Mouse (Mus musculus): ENCODE results near the gene Fam69b. TPM values are rescaled to one million over a fixed set of nuclear protein-coding genes. Genes with fewer than 3 reads are reported as not detected.

The Fam69b gene
- polyA plus RNA-seq, 1 experiment from 2014 or later, result 77.5 TPM

DNA sequence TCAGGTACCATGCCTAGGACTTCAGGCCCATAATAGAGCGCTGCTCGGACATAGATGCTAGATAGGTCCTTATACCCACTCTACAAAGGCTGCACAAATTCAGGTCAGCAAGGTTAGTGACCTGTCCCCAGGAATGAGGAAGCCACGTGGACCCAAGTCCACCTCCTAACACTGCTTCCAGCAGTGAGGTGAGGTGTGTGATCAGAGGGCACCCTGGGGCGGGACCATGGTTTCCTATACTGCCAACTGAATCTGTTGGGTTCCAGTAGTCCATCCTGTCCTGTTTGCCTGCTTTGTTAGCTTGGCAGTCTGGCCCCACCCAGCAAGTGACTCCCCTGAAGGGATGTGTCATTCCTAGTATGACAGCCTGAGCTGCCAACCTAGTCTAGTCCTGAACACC is 28.3 kb upstream of the Fam69b start:
- H3K4me3 ChIP-seq, result no peak overlapping the region
- H3K27me3 ChIP-seq, result peaks cover 29% of the 10 kb centered on the region
- 91% methylated on average over 4 of the region's 4 CpGs for WGBS
- peaks cover 14% of the 10 kb centered on the region for H3K4me1 ChIP-seq
- no peak overlapping the region for H3K9ac ChIP-seq (replicated peaks)
- H3K36me3 ChIP-seq, result no peaks in the 10 kb centered on the region
- H3K4me2 ChIP-seq (replicated peaks), result no peak overlapping the region
- no peak for ATAC-seq (ENCODE audit: low FRiP score, low read depth)
- no peaks in the 10 kb centered on the region for H3K9me3 ChIP-seq
- H3K27ac ChIP-seq (replicated peaks), result no peak overlapping the region

DNA sequence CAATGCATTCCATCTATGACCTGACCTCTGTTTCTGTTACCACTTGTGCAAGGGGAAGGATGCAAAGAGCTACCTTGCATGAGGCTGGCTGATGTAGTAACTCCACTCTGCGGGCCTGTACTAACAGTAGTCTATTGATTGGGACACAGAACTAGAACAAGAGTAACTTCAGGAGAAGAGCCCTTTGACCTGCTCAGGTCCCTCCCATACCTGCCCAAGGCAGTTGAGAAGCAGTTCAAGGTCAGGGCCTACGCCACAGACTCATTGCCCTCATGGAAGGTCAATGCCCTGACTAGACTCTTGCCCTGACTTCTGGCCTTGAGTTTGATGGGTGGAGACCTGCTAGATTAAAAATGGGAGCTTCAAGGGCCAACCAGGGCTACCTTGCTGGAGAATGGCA is 27.6 kb upstream of the Fam69b start:
- no peak for ATAC-seq (ENCODE audit: low FRiP score, low read depth)
- Histone ChIP-seq H3K9me3 (no peaks in the 10 kb centered on the region), H3K4me1 (peaks cover 14% of the 10 kb centered on the region), H3K27ac (replicated peaks) (no peak overlapping the region), H3K36me3 (no peaks in the 10 kb centered on the region), H3K27me3 (peaks cover 34% of the 10 kb centered on the region), H3K4me2 (replicated peaks) (no peak overlapping the region), H3K9ac (replicated peaks) (no peak overlapping the region), H3K4me3 (no peak overlapping the region)
- 92% methylated on average over 2 of the region's 2 CpGs for WGBS

DNA sequence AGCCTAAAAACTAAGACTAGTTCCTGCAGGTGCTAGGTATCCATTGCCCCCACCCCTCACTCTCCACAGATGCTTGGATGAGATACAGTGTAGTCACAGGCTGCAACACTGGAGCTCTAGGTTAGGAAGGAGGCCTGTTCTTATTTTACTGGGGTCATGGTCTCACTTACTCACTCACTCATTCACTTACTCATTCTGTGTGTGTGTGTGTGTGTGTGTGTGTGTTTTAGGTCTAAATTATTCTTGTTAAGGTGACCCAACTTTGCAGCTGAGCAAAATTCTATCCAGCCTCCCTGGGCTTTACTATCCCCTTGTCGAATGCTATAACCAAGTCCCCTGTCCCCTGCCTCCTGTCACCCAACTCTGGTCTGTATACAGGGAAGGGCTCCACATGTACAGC is 26.7 kb upstream of the Fam69b start:
- H3K4me2 ChIP-seq (replicated peaks), result no peak overlapping the region
- WGBS, result 93% methylated on average over 1 of the region's 1 CpGs
- peaks cover 44% of the 10 kb centered on the region for H3K27me3 ChIP-seq
- peaks cover 14% of the 10 kb centered on the region for H3K4me1 ChIP-seq
- H3K27ac ChIP-seq (replicated peaks), result no peak overlapping the region
- no peak for ATAC-seq (ENCODE audit: low FRiP score, low read depth)
- no peaks in the 10 kb centered on the region for H3K9me3 ChIP-seq
- H3K36me3 ChIP-seq, result no peaks in the 10 kb centered on the region
- no peak overlapping the region for H3K9ac ChIP-seq (replicated peaks)
- H3K4me3 ChIP-seq, result no peak overlapping the region

DNA sequence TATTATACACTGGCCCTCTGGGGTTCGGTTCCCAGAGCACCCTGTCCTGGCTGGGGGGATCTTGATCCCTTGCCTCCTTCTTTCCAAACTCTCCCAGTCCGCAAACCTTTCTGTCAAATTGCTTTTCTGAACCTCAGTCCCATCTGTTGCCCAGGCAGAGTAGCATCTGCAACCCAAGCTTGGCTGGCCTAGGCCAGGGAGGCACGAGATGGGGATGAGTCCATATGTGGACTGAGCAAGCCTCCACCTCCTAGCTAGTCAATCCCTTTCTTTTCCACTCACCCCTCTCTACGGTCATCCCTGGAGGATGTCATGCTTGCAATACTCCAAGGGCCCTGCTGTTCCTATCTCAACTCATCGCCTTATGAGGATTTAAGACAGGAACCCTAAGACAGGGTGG is 25.6 kb upstream of the Fam69b start:
- no peaks in the 10 kb centered on the region for H3K36me3 ChIP-seq
- peaks cover 44% of the 10 kb centered on the region for H3K27me3 ChIP-seq
- no peak overlapping the region for H3K4me2 ChIP-seq (replicated peaks)
- H3K27ac ChIP-seq (replicated peaks), result no peak overlapping the region
- no peak for ATAC-seq (ENCODE audit: low FRiP score, low read depth)
- no peak overlapping the region for H3K9ac ChIP-seq (replicated peaks)
- peaks cover 14% of the 10 kb centered on the region for H3K4me1 ChIP-seq
- no peaks in the 10 kb centered on the region for H3K9me3 ChIP-seq
- 87% methylated on average over 5 of the region's 5 CpGs for WGBS
- H3K4me3 ChIP-seq, result no peak overlapping the region

DNA sequence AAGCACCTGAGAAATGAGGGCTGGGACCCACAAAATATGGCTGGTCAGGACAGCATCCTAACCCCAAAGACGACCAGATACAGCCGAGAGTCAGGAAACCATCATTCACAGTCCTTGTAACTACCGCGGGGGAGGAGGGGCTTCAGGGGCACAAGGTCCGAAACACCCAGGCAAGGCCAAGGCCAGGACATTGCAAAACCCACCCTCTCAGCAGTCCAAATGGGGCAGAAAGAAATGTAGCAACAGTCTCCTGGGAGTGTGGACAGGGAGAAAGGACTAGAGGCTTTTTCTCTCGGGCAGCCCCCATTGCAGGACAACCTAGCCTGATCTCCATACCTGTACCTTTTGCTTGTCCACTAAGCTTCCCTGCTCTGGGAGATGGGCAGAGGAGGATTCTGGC is 25.1 kb upstream of the Fam69b start:
- Histone ChIP-seq H3K4me1 (peaks cover 14% of the 10 kb centered on the region), H3K36me3 (no peaks in the 10 kb centered on the region), H3K9me3 (no peaks in the 10 kb centered on the region), H3K4me2 (replicated peaks) (peak overlapping the region; percentile 64), H3K9ac (replicated peaks) (0 out of 2 replicates have a peak overlapping the region, but pooled peaks have one; percentile 56), H3K27me3 (peaks cover 46% of the 10 kb centered on the region), H3K27ac (replicated peaks) (no peak overlapping the region), H3K4me3 (peak overlapping the region; percentile 55)
- no peak for ATAC-seq (ENCODE audit: low FRiP score, low read depth)
- WGBS, result 31% methylated on average over 6 of the region's 6 CpGs

DNA sequence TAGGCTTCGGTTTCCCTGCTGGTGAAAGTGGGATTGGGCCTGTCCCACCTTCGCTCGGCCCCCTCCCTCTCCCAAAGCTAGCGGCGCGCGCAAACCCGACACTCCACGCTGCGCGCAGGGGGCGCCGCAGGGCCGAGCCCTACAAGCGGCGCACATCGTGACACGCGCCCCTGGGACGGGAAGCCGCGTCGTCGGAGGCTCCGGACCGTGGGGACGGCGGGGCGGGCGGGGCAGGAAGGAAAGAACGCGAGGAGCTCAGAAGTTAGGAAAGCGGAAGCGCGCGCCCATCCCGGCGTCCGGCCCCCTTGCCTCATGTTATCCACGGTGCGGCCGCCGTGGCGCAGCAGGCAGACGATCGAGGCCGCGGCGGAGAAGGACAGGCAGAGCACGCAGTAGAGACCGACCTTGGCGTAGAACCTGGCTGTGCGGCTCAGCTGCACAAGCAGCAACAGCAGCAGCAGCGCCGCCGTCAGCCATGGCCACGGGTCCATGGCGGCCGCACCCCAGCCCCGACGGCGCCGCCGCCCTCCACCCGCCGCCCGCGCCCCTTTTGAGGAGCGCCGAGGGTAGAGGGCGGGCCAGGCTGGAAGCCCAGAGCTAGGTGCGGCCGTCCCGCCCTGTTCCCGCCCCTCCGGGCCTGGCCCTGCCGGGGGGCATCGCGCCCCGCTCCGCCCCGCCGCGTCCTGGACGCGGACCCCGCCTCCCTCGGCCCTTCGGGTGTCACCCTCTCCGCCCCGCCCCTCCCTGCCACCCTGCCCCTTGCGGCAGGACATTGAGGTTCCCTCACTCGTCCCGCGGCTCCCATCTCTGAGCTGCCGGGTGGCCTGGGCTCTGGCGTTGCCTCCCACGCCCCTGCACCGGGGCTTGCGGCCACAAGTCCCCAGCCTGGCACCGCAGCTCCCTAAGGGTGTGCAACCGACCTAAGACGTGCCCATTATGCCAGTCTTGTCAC is 24.3 kb upstream of the Fam69b start, which contains the start of gene Agpat2:
Gene Agpat2, minus strand, starts transcription at position 698 of the 952 bp plus-strand sequence.
- H3K4me1 ChIP-seq, result peaks cover 14% of the 10 kb centered on the region
- under 1% methylated on average over 72 of the region's 103 CpGs for WGBS

DNA sequence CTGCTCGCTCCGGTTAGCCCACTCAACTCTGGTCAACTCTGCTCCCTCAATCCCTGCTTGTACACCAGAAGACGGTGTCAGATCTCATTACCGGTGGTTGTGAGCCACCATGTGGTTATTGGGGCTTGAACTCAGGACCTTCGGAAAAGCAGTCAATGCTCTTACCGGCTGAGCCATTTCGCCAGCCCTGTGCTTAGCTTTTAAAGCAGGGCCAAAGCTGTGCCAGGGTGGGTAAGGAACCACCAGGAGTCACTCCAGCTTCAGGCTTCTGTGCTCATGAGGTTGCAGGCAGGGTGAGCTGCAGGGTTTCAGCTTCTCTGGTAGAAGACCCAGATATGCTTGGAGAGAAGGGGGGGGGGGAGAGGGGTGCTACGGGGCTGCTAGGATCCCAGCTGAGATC is 22.9 kb upstream of the Fam69b start:
- ATAC-seq (ENCODE audit: low FRiP score, low read depth), result no peak
- Histone ChIP-seq H3K4me2 (replicated peaks) (no peak overlapping the region), H3K4me1 (peaks cover 14% of the 10 kb centered on the region), H3K27ac (replicated peaks) (no peak overlapping the region), H3K9me3 (no peaks in the 10 kb centered on the region), H3K27me3 (peaks cover 53% of the 10 kb centered on the region), H3K9ac (replicated peaks) (no peak overlapping the region), H3K36me3 (no peaks in the 10 kb centered on the region), H3K4me3 (no peak overlapping the region)
- 85% methylated on average over 8 of the region's 8 CpGs for WGBS

More for the DNA sequence above, 24.3 kb upstream of the Fam69b start, which contains the start of gene Agpat2:
- H3K9me3 ChIP-seq, result no peaks in the 10 kb centered on the region
- H3K4me3 ChIP-seq, result peak within 1 kb of the TSS; percentile 55
- 0 out of 2 replicates have a peak within 1 kb of the TSS, but pooled peaks have one; percentile 5 for H3K27ac ChIP-seq (replicated peaks)
- H3K4me2 ChIP-seq (replicated peaks), result peak within 1 kb of the TSS; percentile 64
- H3K27me3 ChIP-seq, result peaks cover 46% of the 10 kb centered on the region
- H3K9ac ChIP-seq (replicated peaks), result peak within 1 kb of the TSS; percentile 56
- H3K36me3 ChIP-seq, result no peaks in the 10 kb centered on the region
- ATAC-seq (ENCODE audit: low FRiP score, low read depth), result peak; percentile 71; the same call in 1 of the 2 replicates

DNA sequence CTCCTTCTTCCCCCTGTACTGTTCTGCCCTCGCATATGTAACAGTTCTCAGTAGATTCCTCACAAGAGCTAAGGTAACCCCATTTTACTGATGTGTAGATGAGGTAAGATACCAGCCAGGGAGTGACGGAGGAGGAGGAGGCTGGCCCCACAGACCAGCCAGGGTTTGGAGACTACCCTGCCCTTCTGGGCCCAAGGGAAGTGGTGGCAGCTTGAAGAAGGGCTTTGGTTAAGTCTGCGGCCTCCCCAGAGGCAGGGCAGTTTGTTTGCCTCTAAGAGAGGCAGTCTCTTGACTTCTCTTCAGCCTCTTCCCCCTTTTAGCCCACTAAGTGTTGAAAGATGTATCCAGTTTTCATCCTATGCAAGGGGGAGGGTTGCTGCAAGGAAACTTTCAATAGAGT is 21.7 kb upstream of the Fam69b start:
- H3K9ac ChIP-seq (replicated peaks), result no peak overlapping the region
- ATAC-seq (ENCODE audit: low FRiP score, low read depth), result no peak
- WGBS, result 91% methylated on average over 3 of the region's 3 CpGs
- peaks cover 53% of the 10 kb centered on the region for H3K27me3 ChIP-seq
- no peaks in the 10 kb centered on the region for H3K36me3 ChIP-seq
- H3K4me3 ChIP-seq, result no peak overlapping the region
- H3K4me1 ChIP-seq, result peaks cover 14% of the 10 kb centered on the region
- H3K27ac ChIP-seq (replicated peaks), result no peak overlapping the region
- no peaks in the 10 kb centered on the region for H3K9me3 ChIP-seq
- no peak overlapping the region for H3K4me2 ChIP-seq (replicated peaks)

DNA sequence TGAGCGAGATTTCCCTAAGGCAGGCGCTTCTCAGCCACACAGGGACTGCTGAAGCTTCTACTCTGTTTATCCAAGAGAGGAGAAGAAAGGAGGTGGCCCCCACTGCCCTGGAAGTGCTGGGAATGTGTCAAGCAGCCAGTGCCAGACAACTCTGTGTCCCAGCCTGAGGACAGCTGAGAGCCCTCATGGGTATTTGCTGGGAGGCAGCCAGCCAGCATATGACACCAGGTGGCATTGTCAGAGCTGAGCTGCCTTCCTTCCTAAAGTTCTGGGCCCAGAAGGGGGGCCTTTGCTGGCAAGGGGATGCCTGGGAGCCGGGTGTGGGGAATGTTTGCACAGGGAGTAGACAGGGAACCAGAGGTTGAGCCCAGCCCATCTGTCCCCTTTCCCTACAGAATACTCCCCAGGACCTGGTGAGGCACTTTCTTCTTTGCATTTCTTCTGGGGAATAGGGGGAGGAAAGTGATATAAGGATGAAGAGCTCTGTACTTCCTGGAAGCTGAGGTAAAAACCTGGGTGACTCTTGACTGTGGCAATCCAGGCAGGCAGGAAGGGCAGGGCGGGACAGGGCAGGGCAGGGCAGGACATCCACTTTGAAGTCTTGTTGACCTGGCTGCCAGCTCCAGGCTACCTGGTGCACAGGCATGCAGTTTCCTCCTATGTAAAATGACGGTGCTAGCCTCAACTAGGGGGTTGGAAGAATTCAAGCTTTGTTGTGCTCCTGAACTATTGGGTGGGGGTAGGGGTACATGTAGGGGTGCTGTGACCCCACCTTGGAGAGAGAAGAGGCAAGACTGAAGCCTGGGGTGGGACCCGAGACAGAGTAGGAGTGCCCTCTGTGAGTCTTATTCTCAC is 21.0 kb upstream of the Fam69b start:
- H3K27me3 ChIP-seq, result peaks cover 53% of the 10 kb centered on the region
- H3K4me1 ChIP-seq, result peaks cover 14% of the 10 kb centered on the region
- ATAC-seq (ENCODE audit: low FRiP score, low read depth), result no peak
- H3K9me3 ChIP-seq, result no peaks in the 10 kb centered on the region
- H3K27ac ChIP-seq (replicated peaks), result no peak overlapping the region
- no peak overlapping the region for H3K9ac ChIP-seq (replicated peaks)
- H3K36me3 ChIP-seq, result no peaks in the 10 kb centered on the region
- WGBS, result 59% methylated on average over 6 of the region's 6 CpGs
- H3K4me3 ChIP-seq, result no peak overlapping the region
- H3K4me2 ChIP-seq (replicated peaks), result no peak overlapping the region

DNA sequence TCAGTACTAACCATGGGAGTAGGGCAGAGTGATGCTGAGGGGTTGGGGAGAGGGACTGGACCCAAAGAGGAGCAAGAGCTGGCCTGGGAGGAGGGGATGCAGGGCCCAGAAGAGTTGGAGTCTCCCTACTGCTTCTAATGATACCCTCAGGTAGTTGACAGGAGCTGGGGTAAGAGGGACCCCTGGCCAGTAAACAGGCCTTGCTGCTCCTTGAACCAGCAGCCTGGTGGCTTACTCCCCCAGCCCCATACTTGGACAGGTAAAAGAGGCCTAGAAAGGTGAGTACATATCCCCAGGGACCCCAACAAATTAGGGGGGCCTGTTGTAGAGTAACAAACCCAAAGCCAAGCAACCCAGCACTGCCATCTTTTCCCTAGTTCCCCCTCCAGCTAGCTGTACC is 19.5 kb upstream of the Fam69b start:
- Histone ChIP-seq H3K27me3 (peaks cover 38% of the 10 kb centered on the region), H3K9me3 (no peaks in the 10 kb centered on the region), H3K4me3 (no peak overlapping the region), H3K4me2 (replicated peaks) (no peak overlapping the region), H3K9ac (replicated peaks) (no peak overlapping the region), H3K27ac (replicated peaks) (no peak overlapping the region), H3K36me3 (no peaks in the 10 kb centered on the region), H3K4me1 (peaks cover 8% of the 10 kb centered on the region)
- ATAC-seq (ENCODE audit: low FRiP score, low read depth), result no peak

DNA sequence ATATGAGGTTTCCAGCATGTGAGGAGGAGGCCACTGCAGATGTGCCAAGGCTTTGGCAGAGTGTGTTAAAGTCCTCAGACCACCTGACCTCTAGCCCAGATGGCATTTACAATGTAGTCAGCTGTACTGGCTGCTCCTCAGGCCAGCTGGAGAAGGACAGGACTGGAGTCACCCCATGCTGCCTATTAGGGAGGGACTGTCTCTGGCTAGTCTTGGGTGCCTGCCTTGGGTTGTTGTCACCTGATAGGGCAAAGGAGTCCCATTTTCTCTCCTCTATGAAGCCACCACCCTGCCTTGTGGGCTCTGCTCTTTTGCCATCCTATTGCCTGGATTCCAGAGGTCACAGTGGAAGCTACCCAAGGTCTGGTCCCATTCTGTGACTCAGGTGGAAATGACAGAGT is 19.0 kb upstream of the Fam69b start:
- Histone ChIP-seq H3K9me3 (no peaks in the 10 kb centered on the region), H3K4me1 (peaks cover 3% of the 10 kb centered on the region), H3K4me2 (replicated peaks) (no peak overlapping the region), H3K9ac (replicated peaks) (no peak overlapping the region), H3K36me3 (no peaks in the 10 kb centered on the region), H3K27me3 (peaks cover 33% of the 10 kb centered on the region), H3K27ac (replicated peaks) (no peak overlapping the region), H3K4me3 (no peak overlapping the region)
- ATAC-seq (ENCODE audit: low FRiP score, low read depth), result no peak

DNA sequence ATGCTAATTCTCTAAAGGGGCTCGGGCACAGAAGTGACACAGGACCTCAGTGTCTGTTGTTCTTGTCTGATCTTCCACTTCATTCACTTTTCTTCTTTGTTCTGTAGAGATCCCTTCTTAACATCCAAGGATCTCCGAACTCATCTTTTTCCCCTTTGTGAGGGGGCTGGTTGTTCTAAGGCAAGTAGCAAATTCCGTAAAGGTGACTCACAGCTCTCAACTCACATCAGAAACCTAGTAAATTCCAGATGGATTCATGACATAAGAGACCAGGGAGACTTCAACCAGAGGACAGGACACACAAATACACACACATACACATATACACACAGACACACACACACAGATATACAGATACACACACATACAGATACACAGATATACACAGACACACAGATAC is 17.7 kb upstream of the Fam69b start:
- Histone ChIP-seq H3K27me3 (peaks cover 26% of the 10 kb centered on the region), H3K27ac (replicated peaks) (no peak overlapping the region), H3K9ac (replicated peaks) (no peak overlapping the region), H3K36me3 (no peaks in the 10 kb centered on the region), H3K9me3 (no peaks in the 10 kb centered on the region), H3K4me1 (no peaks in the 10 kb centered on the region), H3K4me3 (no peak overlapping the region), H3K4me2 (replicated peaks) (no peak overlapping the region)
- whole genome bisulfite sequencing, result 66% methylated on average over 3 of the region's 3 CpGs
- no peak for ATAC-seq (ENCODE audit: low FRiP score, low read depth)
